Mouse (Mus musculus): ENCODE results near the gene Grm2. TPM values are rescaled to one million over a fixed set of nuclear protein-coding genes. Genes with fewer than 3 reads are reported as not detected.
"Not testable (repeated sequence)": the region's sequence is repeated elsewhere in the genome, so short reads cannot be mapped to it uniquely, and the experiment has no call there.

Gene Grm2
- polyA plus RNA-seq, 1 experiment, result not detected

DNA sequence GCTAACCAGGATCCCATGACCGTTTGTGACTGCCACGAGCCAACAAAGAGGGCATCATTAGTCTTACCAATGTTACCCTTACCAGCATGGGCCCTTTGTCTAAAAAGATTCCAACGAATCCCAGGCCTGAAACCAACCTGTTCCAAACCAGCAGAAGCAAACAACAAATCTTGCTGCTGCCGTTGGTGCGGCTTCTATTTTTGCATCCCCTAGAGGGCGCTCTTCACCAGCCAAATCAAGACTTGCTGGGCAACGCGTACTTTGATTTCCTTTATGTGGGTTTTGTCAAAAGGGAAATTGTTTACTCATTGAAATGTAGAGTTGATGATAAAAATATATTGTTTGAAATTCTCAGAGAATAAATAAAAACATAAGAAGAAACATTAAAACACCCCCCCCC lies 55.3 kb downstream of the Grm2 start:
- H3K9ac ChIP-seq (ENCODE audit: low read depth, poor library complexity, severe bottlenecking), result no peak overlapping the region
- no peaks in the 10 kb centered on the region for H3K27me3 ChIP-seq (ENCODE audit: control insufficient read depth, insufficient read depth, low read length, poor library complexity, severe bottlenecking)
- no peaks in the 10 kb centered on the region for H3K4me1 ChIP-seq (ENCODE audit: control insufficient read depth, insufficient read depth, low read length)
- TF ChIP-seq EP300 (IDR thresholded peaks at IDR 0.05; ENCODE audit: insufficient read depth, low read depth, low read length) (no peak), CTCF (IDR thresholded peaks at IDR 0.05; ENCODE audit: low read depth, low read length) (peak; percentile 80), POLR2A (IDR thresholded peaks at IDR 0.05; ENCODE audit: insufficient read depth, low read length) (no peak)
- H3K36me3 ChIP-seq (ENCODE audit: control insufficient read depth, insufficient read depth, low read length, poor library complexity, severe bottlenecking), result no peaks in the 10 kb centered on the region
- no peaks in the 10 kb centered on the region for H3K9me3 ChIP-seq (replicated peaks; ENCODE audit: control insufficient read depth, insufficient read depth, low read length, poor library complexity, severe bottlenecking)
- H3K27ac ChIP-seq (ENCODE audit: insufficient read depth, low read length), result no peak overlapping the region
- no peak overlapping the region for H3K4me3 ChIP-seq (ENCODE audit: low read depth, low read length)

DNA sequence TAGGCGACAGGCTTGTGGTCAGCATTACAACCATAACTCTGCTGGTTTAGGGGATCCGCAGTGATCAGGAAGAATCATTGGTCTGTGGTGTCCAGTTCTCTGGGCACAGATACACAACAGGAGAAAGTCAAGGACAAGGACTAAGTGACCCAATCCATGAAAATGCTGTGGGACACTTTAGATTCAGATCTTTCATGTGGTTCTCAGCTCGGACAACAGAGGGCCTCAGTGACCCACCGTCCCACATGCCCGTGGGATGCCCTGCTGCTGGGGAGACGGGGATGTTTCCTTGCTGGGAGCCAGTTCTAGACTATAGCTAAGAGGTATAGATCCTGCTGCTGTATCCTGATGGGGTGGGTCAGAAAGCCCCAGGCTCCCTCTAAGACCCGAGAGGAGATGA lies 57.4 kb downstream of the Grm2 start:
- H3K4me1 ChIP-seq (ENCODE audit: control insufficient read depth, insufficient read depth, low read length), result no peaks in the 10 kb centered on the region
- no peaks in the 10 kb centered on the region for H3K9me3 ChIP-seq (replicated peaks; ENCODE audit: control insufficient read depth, insufficient read depth, low read length, poor library complexity, severe bottlenecking)
- no peaks in the 10 kb centered on the region for H3K27me3 ChIP-seq (ENCODE audit: control insufficient read depth, insufficient read depth, low read length, poor library complexity, severe bottlenecking)
- H3K4me3 ChIP-seq (ENCODE audit: low read depth, low read length), result peak overlapping the region; percentile 35
- H3K27ac ChIP-seq (ENCODE audit: insufficient read depth, low read length), result no peak overlapping the region
- no peaks in the 10 kb centered on the region for H3K36me3 ChIP-seq (ENCODE audit: control insufficient read depth, insufficient read depth, low read length, poor library complexity, severe bottlenecking)
- no peak overlapping the region for H3K9ac ChIP-seq (ENCODE audit: low read depth, poor library complexity, severe bottlenecking)
- TF ChIP-seq CTCF (IDR thresholded peaks at IDR 0.05; ENCODE audit: low read depth, low read length) (peak; percentile 61), POLR2A (IDR thresholded peaks at IDR 0.05; ENCODE audit: insufficient read depth, low read length) (no peak)

DNA sequence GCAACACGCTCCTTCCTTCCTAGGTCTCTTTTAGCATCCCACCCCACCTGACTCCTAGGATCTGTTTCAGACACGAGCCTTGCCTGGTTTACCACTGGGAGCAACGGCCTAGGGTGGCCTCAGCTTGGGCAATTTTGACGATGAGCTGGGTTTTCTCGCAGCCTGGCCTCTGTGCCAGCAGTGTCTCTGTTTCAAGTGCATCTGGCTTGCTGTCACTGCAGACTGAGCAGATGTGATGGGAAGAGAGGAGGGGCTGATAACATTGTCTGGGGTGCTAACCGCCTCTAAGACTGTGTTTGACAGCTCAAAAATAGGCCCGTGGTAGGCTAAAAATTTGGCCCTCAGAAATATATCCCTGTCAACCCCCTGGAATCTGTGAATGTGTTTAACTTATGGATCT lies 60.0 kb downstream of the Grm2 start:
- Histone ChIP-seq H3K36me3 (ENCODE audit: control insufficient read depth, insufficient read depth, low read length, poor library complexity, severe bottlenecking) (no peaks in the 10 kb centered on the region), H3K9me3 (replicated peaks; ENCODE audit: control insufficient read depth, insufficient read depth, low read length, poor library complexity, severe bottlenecking) (0 out of 2 replicates have a peak, but pooled peaks cover 3% of the 10 kb centered on the region), H3K4me3 (ENCODE audit: low read depth, low read length) (no peak overlapping the region), H3K27me3 (ENCODE audit: control insufficient read depth, insufficient read depth, low read length, poor library complexity, severe bottlenecking) (no peaks in the 10 kb centered on the region), H3K27ac (ENCODE audit: insufficient read depth, low read length) (no peak overlapping the region), H3K9ac (ENCODE audit: low read depth, poor library complexity, severe bottlenecking) (no peak overlapping the region), H3K4me1 (ENCODE audit: control insufficient read depth, insufficient read depth, low read length) (no peaks in the 10 kb centered on the region)
- TF ChIP-seq CTCF (IDR thresholded peaks at IDR 0.05; ENCODE audit: low read depth, low read length) (no peak), POLR2A (IDR thresholded peaks at IDR 0.05; ENCODE audit: insufficient read depth, low read length) (no peak), EP300 (IDR thresholded peaks at IDR 0.05; ENCODE audit: insufficient read depth, low read depth, low read length) (no peak)

DNA sequence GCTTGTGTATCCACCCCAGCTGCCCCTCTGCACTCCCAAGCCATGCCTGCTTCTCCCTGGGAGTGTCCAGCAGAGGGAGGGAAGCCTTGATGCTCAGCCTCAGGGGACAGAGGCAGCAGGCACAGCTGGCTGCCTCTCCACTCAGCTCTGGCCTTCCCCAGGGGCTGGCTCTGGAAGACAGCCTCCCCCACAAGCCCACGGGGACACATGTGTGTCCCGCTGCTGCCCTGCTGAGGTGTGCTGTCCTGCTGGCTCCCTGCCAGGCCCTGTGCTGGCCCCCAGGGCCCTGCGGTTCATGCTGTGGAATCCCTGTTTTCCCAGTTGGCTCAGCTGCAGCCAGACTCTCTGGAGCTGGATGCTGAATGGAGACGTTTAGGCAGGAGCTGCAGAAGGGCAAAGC lies 60.5 kb downstream of the Grm2 start:
- H3K9ac ChIP-seq (ENCODE audit: low read depth, poor library complexity, severe bottlenecking); H3K4me3 ChIP-seq (ENCODE audit: low read depth, low read length); H3K9me3 ChIP-seq (replicated peaks; ENCODE audit: control insufficient read depth, insufficient read depth, low read length, poor library complexity, severe bottlenecking); H3K36me3 ChIP-seq (ENCODE audit: control insufficient read depth, insufficient read depth, low read length, poor library complexity, severe bottlenecking); H3K27ac ChIP-seq (ENCODE audit: insufficient read depth, low read length); H3K4me1 ChIP-seq (ENCODE audit: control insufficient read depth, insufficient read depth, low read length); H3K27me3 ChIP-seq (ENCODE audit: control insufficient read depth, insufficient read depth, low read length, poor library complexity, severe bottlenecking): not testable (repeated sequence)

Other genes starting within 250 kb of the Grm2 start
- gene Rpl29, start 226.6 kb downstream of the Grm2 start, polyA plus RNA-seq (2011; ENCODE audit: insufficient read depth, insufficient read length, low read depth, missing spikeins), result 237 and 294 TPM in 2 replicates
- gene Acy1, start 217.8 kb downstream of the Grm2 start, polyA plus RNA-seq (2011; ENCODE audit: insufficient read depth, insufficient read length, low read depth, missing spikeins), result 33.9 and 36.0 TPM in 2 replicates
- gene Abhd14b, start 208.6 kb downstream of the Grm2 start, polyA plus RNA-seq (2011; ENCODE audit: insufficient read depth, insufficient read length, low read depth, missing spikeins), result 6.7 and 7.5 TPM in 2 replicates
- gene Abhd14a, start 208.4 kb downstream of the Grm2 start, polyA plus RNA-seq (2011; ENCODE audit: insufficient read depth, insufficient read length, low read depth, missing spikeins), result 35.1 and 35.5 TPM in 2 replicates
- 99.2 and 115 TPM in 2 replicates for gene Pcbp4, start 202.8 kb downstream of the Grm2 start, polyA plus RNA-seq (2011; ENCODE audit: insufficient read depth, insufficient read length, low read depth, missing spikeins)
- gene Gpr62, start 190.1 kb downstream of the Grm2 start, polyA plus RNA-seq (2011; ENCODE audit: insufficient read depth, insufficient read length, low read depth, missing spikeins), result 0.30 and 0.44 TPM in 2 replicates
- gene Rrp9, start 180.1 kb downstream of the Grm2 start, polyA plus RNA-seq (2011; ENCODE audit: insufficient read depth, insufficient read length, low read depth, missing spikeins), result 82.1 and 89.4 TPM in 2 replicates
- 5.1 and 8.0 TPM in 2 replicates for gene Parp3, start 179.1 kb downstream of the Grm2 start, polyA plus RNA-seq (2011; ENCODE audit: insufficient read depth, insufficient read length, low read depth, missing spikeins)
- gene Iqcf1, start 156.1 kb downstream of the Grm2 start, polyA plus RNA-seq (2011; ENCODE audit: insufficient read depth, insufficient read length, low read depth, missing spikeins), result not detected in 2 replicates
- gene Iqcf5, start 141.5 kb downstream of the Grm2 start, polyA plus RNA-seq (2011; ENCODE audit: insufficient read depth, insufficient read length, low read depth, missing spikeins), result not detected in 2 replicates
- not detected in 2 replicates for gene Iqcf3, start 94.5 kb downstream of the Grm2 start, polyA plus RNA-seq (2011; ENCODE audit: insufficient read depth, insufficient read length, low read depth, missing spikeins)
- not detected in 2 replicates for gene Iqcf4, start 85.1 kb downstream of the Grm2 start, polyA plus RNA-seq (2011; ENCODE audit: insufficient read depth, insufficient read length, low read depth, missing spikeins)
- gene Iqcf6, start 29.5 kb downstream of the Grm2 start, polyA plus RNA-seq (2011; ENCODE audit: insufficient read depth, insufficient read length, low read depth, missing spikeins), result not detected in 2 replicates
- gene Tex264, start 29.8 kb upstream of the Grm2 start, polyA plus RNA-seq (2011; ENCODE audit: insufficient read depth, insufficient read length, low read depth, missing spikeins), result 30.8 and 38.7 TPM in 2 replicates
- gene Rad54l2, start 133.1 kb upstream of the Grm2 start, polyA plus RNA-seq (2011; ENCODE audit: insufficient read depth, insufficient read length, low read depth, missing spikeins), result 34.6 and 38.8 TPM in 2 replicates
- gene Dcaf1, start 165.8 kb upstream of the Grm2 start, polyA plus RNA-seq (2011; ENCODE audit: insufficient read depth, insufficient read length, low read depth, missing spikeins), result 65.9 and 70.7 TPM in 2 replicates
- gene Rbm15b, start 231.3 kb upstream of the Grm2 start, polyA plus RNA-seq (2011; ENCODE audit: insufficient read depth, insufficient read length, low read depth, missing spikeins), result 36.9 and 40.2 TPM in 2 replicates
- gene Manf, start 235.9 kb upstream of the Grm2 start, polyA plus RNA-seq (2011; ENCODE audit: insufficient read depth, insufficient read length, low read depth, missing spikeins), result 220 and 236 TPM in 2 replicates